Mouse (Mus musculus): Measurements from ENCODE around the gene Ptp4a2. TPM values are rescaled to one million over a fixed set of nuclear protein-coding genes. Genes with fewer than 3 reads are reported as not detected.

Ptp4a2 gene
- polyA plus RNA-seq, 1 experiment = 138 TPM

- H3K4me3 ChIP-seq = no peak overlapping the region
- H3K4me2 ChIP-seq (ENCODE audit: low read depth) = no peak overlapping the region
- no peaks in the 10 kb centered on the region for H3K27me3 ChIP-seq (ENCODE audit: control insufficient read depth, insufficient read depth, insufficient read length)
- H3ac ChIP-seq (ENCODE audit: control insufficient read depth, insufficient read length) = no peak overlapping the region
- no peaks in the 10 kb centered on the region for H3K79me2 ChIP-seq (ENCODE audit: control insufficient read depth, insufficient read depth)
- no peak for TF ChIP-seq MAX (IDR thresholded peaks at IDR 0.05; ENCODE audit: low read depth)
- TF ChIP-seq SRF (IDR thresholded peaks at IDR 0.05; ENCODE audit: control insufficient read depth, insufficient read length, low read depth) = no peak
- no peak for TF ChIP-seq TCF3 (IDR thresholded peaks at IDR 0.05; ENCODE audit: insufficient read length, low read depth)
- TF ChIP-seq MYOG (IDR thresholded peaks at IDR 0.05; ENCODE audit: control insufficient read depth in 1 of 3, insufficient read depth in 1 of 3, insufficient read length in 2 of 3, low read depth in 2 of 3) = no peak
- no peak for TF ChIP-seq POLR2AphosphoS2 (IDR thresholded peaks at IDR 0.05; ENCODE audit: insufficient read length, low read depth)
- TF ChIP-seq CEBPB (IDR thresholded peaks at IDR 0.05; ENCODE audit: insufficient read depth, poor library complexity, severe bottlenecking) = no peak
- no peak for TF ChIP-seq USF1 (IDR thresholded peaks at IDR 0.05; ENCODE audit: low read depth)
- no peak for TF ChIP-seq E2F4 (IDR thresholded peaks at IDR 0.05; ENCODE audit: insufficient read depth)
- no peak for TF ChIP-seq POLR2A (IDR thresholded peaks at IDR 0.05; ENCODE audit: insufficient read length, low read depth)
- no peak for TF ChIP-seq REST (IDR thresholded peaks at IDR 0.05; ENCODE audit: insufficient read depth, insufficient read length)
- TF ChIP-seq MYOD1 (IDR thresholded peaks at IDR 0.05; ENCODE audit: control insufficient read depth in 1 of 3, insufficient read length in 2 of 3, low read depth in 2 of 3) = no peak
- no peak for TF ChIP-seq TCF12 (IDR thresholded peaks at IDR 0.05; ENCODE audit: insufficient read depth, poor library complexity, severe bottlenecking)
- no peaks in the 10 kb centered on the region for H3K36me3 ChIP-seq (ENCODE audit: control insufficient read depth, insufficient read depth)
These were observed 69.6 kb downstream of the Ptp4a2 start for GRCm38 (mm10) chr4:129880615-129881014.

- H3K4me3 ChIP-seq = no peak overlapping the region
- H3K79me2 ChIP-seq (ENCODE audit: control insufficient read depth, insufficient read depth) = no peaks in the 10 kb centered on the region
- no peak overlapping the region for H3K4me2 ChIP-seq (ENCODE audit: low read depth)
- H3ac ChIP-seq (ENCODE audit: control insufficient read depth, insufficient read length) = no peak overlapping the region
- H3K27me3 ChIP-seq (ENCODE audit: control insufficient read depth, insufficient read depth, insufficient read length) = no peaks in the 10 kb centered on the region
- no peaks in the 10 kb centered on the region for H3K36me3 ChIP-seq (ENCODE audit: control insufficient read depth, insufficient read depth)
- no peak for TF ChIP-seq MYOD1 (IDR thresholded peaks at IDR 0.05; ENCODE audit: control insufficient read depth in 1 of 3, insufficient read length in 2 of 3, low read depth in 2 of 3)
- TF ChIP-seq POLR2AphosphoS2 (IDR thresholded peaks at IDR 0.05; ENCODE audit: insufficient read length, low read depth) = no peak
- TF ChIP-seq SRF (IDR thresholded peaks at IDR 0.05; ENCODE audit: control insufficient read depth, insufficient read length, low read depth) = no peak
- TF ChIP-seq E2F4 (IDR thresholded peaks at IDR 0.05; ENCODE audit: insufficient read depth) = no peak
- no peak for TF ChIP-seq CEBPB (IDR thresholded peaks at IDR 0.05; ENCODE audit: insufficient read depth, poor library complexity, severe bottlenecking)
- TF ChIP-seq TCF12 (IDR thresholded peaks at IDR 0.05; ENCODE audit: insufficient read depth, poor library complexity, severe bottlenecking) = no peak
- no peak for TF ChIP-seq MAX (IDR thresholded peaks at IDR 0.05; ENCODE audit: low read depth)
- TF ChIP-seq TCF3 (IDR thresholded peaks at IDR 0.05; ENCODE audit: insufficient read length, low read depth) = no peak
- TF ChIP-seq POLR2A (IDR thresholded peaks at IDR 0.05; ENCODE audit: insufficient read length, low read depth) = no peak
- TF ChIP-seq MYOG (IDR thresholded peaks at IDR 0.05; ENCODE audit: control insufficient read depth in 1 of 3, insufficient read depth in 1 of 3, insufficient read length in 2 of 3, low read depth in 2 of 3) = no peak
- TF ChIP-seq USF1 (IDR thresholded peaks at IDR 0.05; ENCODE audit: low read depth) = no peak
- TF ChIP-seq REST (IDR thresholded peaks at IDR 0.05; ENCODE audit: insufficient read depth, insufficient read length) = no peak
These were observed 70.6 kb downstream of the Ptp4a2 start for GRCm38 (mm10) chr4:129881661-129882060.

- H3K36me3 ChIP-seq (ENCODE audit: control insufficient read depth, insufficient read depth) = no peaks in the 10 kb centered on the region
- H3ac ChIP-seq (ENCODE audit: control insufficient read depth, insufficient read length) = no peak overlapping the region
- no peaks in the 10 kb centered on the region for H3K79me2 ChIP-seq (ENCODE audit: control insufficient read depth, insufficient read depth)
- TF ChIP-seq USF1 (IDR thresholded peaks at IDR 0.05; ENCODE audit: low read depth) (no peak), TCF12 (IDR thresholded peaks at IDR 0.05; ENCODE audit: insufficient read depth, poor library complexity, severe bottlenecking) (no peak), POLR2AphosphoS2 (IDR thresholded peaks at IDR 0.05; ENCODE audit: insufficient read length, low read depth) (no peak), MAX (IDR thresholded peaks at IDR 0.05; ENCODE audit: low read depth) (no peak), E2F4 (IDR thresholded peaks at IDR 0.05; ENCODE audit: insufficient read depth) (no peak), CEBPB (IDR thresholded peaks at IDR 0.05; ENCODE audit: insufficient read depth, poor library complexity, severe bottlenecking) (no peak), MYOD1 (IDR thresholded peaks at IDR 0.05; ENCODE audit: control insufficient read depth in 1 of 3, insufficient read length in 2 of 3, low read depth in 2 of 3) (no peak), MYOG (IDR thresholded peaks at IDR 0.05; ENCODE audit: control insufficient read depth in 1 of 3, insufficient read depth in 1 of 3, insufficient read length in 2 of 3, low read depth in 2 of 3) (no peak), SRF (IDR thresholded peaks at IDR 0.05; ENCODE audit: control insufficient read depth, insufficient read length, low read depth) (no peak), TCF3 (IDR thresholded peaks at IDR 0.05; ENCODE audit: insufficient read length, low read depth) (no peak), POLR2A (IDR thresholded peaks at IDR 0.05; ENCODE audit: insufficient read length, low read depth) (no peak), REST (IDR thresholded peaks at IDR 0.05; ENCODE audit: insufficient read depth, insufficient read length) (no peak)
- H3K4me2 ChIP-seq (ENCODE audit: low read depth) = no peak overlapping the region
- H3K4me3 ChIP-seq = no peak overlapping the region
- no peaks in the 10 kb centered on the region for H3K27me3 ChIP-seq (ENCODE audit: control insufficient read depth, insufficient read depth, insufficient read length)
These were observed 71.7 kb downstream of the Ptp4a2 start for GRCm38 (mm10) chr4:129882555-129883293.

- no peak overlapping the region for H3K4me3 ChIP-seq
- H3ac ChIP-seq (ENCODE audit: control insufficient read depth, insufficient read length) = no peak overlapping the region
- H3K79me2 ChIP-seq (ENCODE audit: control insufficient read depth, insufficient read depth) = no peaks in the 10 kb centered on the region
- no peak overlapping the region for H3K4me2 ChIP-seq (ENCODE audit: low read depth)
- H3K36me3 ChIP-seq (ENCODE audit: control insufficient read depth, insufficient read depth) = no peaks in the 10 kb centered on the region
- no peak for TF ChIP-seq SRF (IDR thresholded peaks at IDR 0.05; ENCODE audit: control insufficient read depth, insufficient read length, low read depth)
- TF ChIP-seq MAX (IDR thresholded peaks at IDR 0.05; ENCODE audit: low read depth) = no peak
- no peak for TF ChIP-seq USF1 (IDR thresholded peaks at IDR 0.05; ENCODE audit: low read depth)
- no peak for TF ChIP-seq MYOD1 (IDR thresholded peaks at IDR 0.05; ENCODE audit: control insufficient read depth in 1 of 3, insufficient read length in 2 of 3, low read depth in 2 of 3)
- H3K27me3 ChIP-seq (ENCODE audit: control insufficient read depth, insufficient read depth, insufficient read length) = no peaks in the 10 kb centered on the region
These were observed 73.3 kb downstream of the Ptp4a2 start for GRCm38 (mm10) chr4:129884041-129884930.
